Mouse (Mus musculus): ENCODE measurements around the gene Crtam.

Gene Crtam

GRCm38 (mm10) chr9:41004415-41004814 lies at the start of gene Crtam:
Gene Crtam, minus strand, starts transcription at chr9:41004628.
- no peak for DNase-seq (ENCODE audit: low spot score in 2 of 2)

GRCm38 (mm10) chr9:41054166-41054565 lies 49.7 kb upstream of the Crtam start:
- DNase-seq (ENCODE audit: low spot score in 2 of 2) = no peak

GRCm38 (mm10) chr9:41053478-41053877 lies 49.0 kb upstream of the Crtam start:
- DNase-seq (ENCODE audit: low spot score in 2 of 2) = no peak

GRCm38 (mm10) chr9:41051080-41051932 lies 46.9 kb upstream of the Crtam start:
- no peak for DNase-seq (ENCODE audit: low spot score in 2 of 2)

DNA sequence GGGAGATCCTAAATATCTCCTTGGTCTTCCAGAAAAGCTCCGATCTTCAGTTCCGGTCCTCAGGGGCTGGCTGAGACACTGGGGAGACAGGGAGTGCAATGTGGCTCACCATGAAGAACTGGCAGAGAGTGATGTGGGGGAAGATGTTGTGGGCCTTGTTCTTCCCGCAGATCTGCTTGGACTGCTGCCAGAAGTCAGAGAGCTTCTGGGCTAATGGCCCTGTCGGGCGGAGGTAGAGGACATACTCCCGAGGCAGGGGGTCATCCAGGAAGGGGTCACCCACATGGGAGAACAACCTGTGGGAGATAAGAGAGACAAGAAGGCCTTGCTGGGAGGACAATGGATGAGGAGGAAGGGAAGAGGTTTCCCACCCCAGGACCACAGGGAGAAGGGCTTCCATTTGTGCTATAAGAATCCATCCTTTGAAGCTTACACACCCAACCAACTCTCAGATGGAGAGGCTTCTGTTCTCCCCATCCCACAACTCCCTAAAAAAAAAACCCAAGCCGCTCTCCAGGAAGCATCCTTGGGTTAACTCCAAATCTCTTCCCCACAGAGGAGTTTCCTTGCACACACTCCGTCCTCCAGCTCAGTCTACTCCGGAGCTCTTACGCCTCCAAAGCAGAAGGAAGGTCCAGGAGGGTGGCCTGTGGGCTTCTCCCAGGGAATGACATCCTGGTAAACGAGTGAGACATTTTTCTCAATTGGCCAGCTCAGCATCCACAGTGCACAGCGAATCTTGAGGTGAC lies 46.1 kb upstream of the Crtam start:
- DNase-seq (ENCODE audit: low spot score in 2 of 2) = no peak

GRCm38 (mm10) chr9:41049282-41049681 lies 44.9 kb upstream of the Crtam start:
- DNase-seq (ENCODE audit: low spot score in 2 of 2) = no peak

GRCm38 (mm10) chr9:41048820-41049219 lies 44.4 kb upstream of the Crtam start:
- no peak for DNase-seq (ENCODE audit: low spot score in 2 of 2)

GRCm38 (mm10) chr9:41048216-41048615 lies 43.8 kb upstream of the Crtam start:
- DNase-seq (ENCODE audit: low spot score in 2 of 2) = no peak

DNA sequence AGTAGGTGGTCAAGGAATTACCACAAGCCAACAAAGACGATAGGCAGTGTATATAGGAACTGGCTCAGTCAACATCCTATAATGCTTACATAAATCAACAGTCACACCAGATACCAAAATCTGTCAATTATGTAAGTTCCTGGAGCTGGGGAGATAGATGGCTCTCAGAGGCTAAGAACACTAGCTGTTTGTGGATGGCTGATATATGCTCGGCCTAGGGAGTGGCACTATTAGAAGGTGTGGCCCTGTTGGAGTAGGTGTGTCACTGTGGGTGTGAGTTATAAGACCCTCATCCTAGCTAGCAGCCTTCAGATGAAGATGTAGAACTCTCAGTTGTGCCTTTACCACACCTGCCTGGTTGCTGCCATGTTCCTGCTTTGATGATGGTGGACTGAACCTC lies 43.2 kb upstream of the Crtam start:
- DNase-seq (ENCODE audit: low spot score in 2 of 2) = no peak

- DNase-seq (ENCODE audit: low spot score in 2 of 2) = peak; percentile 66 to 84
Observed at GRCm38 (mm10) chr9:41044626-41045025, 40.2 kb upstream of the Crtam start.

DNA sequence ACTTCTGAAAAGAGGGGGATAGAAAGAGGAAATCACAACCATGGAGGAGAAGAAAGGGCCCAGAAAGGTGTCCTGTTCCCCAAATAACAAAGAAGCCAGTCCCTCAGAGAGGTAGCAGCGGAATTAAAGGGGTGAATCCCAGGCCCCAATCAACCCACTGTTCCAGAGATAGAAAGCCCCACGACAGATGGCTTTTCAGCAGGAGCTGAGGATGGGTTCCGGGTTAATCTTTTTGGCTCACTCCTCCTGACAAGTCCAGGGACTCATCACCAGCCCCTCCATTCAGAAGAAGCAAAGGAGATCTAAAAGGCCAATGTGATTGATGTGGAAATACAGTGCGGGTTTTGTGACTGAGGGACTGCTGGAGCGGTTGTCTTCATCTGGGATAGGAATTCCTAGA lies 39.2 kb upstream of the Crtam start:
- no peak for DNase-seq (ENCODE audit: low spot score in 2 of 2)

DNA sequence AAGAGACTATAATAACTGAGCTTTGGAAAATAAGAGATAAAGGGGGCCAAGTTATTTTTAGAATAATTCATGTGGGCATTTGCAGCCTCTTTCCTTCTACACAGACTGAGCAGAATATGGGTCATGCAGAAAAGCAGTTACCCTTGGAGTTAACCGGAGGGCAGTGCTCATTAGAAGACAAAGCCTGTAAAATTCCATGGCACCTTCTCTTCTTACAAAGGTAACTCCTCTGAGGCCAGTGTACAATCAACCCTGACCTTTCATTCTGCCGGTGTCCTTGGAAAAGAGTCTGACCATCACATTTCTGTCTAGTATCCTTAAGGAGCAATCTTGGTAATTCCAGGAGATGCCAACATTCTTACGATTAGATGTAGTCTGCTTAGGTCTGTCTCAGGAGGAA lies 37.0 kb upstream of the Crtam start:
- DNase-seq (ENCODE audit: low spot score in 2 of 2) = no peak

DNA sequence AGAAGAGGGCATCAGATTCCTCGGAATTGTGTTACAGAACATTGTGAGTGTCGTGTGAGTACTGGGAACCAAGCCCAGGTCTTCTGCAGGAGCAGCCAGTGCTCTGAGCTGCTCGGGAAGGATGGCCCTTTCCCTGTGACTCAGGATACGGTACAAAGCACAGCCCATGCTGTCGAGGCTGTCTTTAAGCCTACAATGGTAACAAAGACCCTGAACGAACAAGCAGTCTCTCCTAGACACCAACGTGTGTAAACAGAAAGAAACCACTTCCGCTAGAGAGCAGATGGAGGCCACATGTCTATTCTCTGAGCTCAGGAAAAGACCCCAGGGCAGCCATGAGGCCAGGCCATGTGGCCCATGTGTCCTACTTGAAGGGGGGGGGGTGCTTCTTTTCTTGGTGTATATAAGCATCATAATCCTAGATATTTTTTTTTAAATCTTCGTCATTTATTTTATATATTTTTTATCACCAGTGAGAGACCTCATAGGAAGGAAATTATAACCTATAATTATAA lies 33.8 kb upstream of the Crtam start:
- DNase-seq (ENCODE audit: low spot score in 2 of 2) = no peak

DNA sequence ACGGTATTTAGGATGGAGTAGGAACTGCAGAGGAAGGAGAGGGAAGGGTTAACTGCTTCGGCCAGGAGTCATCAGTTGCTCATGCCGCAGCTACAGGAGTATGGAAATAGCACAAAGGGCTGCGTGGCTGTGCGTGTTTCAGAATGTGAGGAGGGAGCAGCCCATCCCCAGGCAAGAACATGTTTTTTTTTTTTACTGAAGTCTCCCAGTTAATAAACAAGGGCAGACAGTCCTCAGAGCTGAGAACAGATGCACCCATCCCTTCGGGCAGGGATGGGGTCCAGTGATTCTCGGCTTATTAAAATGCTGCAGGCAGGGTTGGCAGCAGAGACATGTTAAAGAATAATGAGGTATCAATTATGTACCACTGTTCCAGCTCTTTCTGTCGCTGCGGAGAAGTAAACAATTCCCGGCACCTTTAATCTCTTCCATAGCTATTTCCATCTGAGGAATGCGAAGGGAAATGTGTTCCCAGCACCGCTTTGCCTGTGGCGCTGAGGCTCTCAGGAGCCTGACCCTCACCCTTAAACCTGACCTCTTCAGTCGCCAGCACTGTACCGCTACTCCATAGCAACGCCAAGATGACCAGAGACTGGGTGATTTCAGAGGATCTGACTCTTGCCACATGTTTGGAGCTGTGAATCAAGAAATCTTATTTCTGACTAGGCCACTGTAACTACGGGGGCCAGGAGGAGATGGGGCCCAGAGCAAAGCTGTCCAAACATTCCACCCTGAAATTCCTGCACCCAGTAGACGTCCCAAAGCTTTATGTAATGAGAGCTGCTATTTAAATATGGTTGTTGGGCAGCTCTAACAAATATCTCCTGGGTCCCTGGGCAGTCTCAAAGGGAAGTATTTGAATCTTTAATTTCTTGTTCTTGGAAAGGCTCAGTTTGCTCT lies 27.4 kb upstream of the Crtam start:
- no peak for DNase-seq (ENCODE audit: low spot score in 2 of 2)

DNA sequence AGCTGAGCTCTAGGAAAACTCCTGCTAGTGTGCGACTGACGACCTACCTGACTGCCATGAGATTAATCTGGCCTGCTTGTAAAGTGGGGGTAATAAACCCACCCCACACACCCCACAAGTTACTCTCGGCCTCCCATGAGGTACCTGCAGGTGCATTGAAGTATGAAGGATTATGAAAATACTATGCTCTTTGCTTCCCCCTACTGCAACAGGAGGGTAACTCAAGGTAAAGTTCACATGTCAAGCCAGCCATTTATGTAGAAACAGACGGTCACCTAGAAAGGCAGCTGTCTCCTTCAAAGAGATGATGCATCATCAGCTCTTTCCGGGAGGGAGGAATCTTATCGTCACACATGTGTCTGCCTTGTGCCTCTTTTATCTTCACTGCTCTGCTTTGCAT lies 25.4 kb upstream of the Crtam start:
- peak in 1 of 2 experiments; percentile 26 for DNase-seq (ENCODE audit: low spot score in 2 of 2)

DNA sequence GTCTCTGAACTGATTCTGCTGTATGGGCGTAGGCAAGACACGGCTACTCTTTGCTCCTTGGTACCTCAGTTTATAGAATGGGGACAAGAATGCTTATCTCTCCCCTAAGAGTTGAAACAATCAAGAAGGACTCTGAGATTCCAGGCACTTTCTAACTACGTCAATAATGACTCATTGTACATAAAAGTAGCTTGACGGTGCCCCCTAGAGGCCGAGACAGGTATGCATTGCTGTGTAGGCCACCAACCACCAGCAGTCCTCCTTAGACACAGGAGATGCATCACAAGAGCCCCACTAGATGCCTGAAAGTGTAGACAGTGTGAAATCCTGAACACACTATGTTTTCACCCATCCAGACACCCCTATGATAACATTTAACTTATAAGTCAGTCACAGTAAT lies 24.0 kb upstream of the Crtam start:
- DNase-seq (ENCODE audit: low spot score in 2 of 2) = peak; percentile 26 to 58

- DNase-seq (ENCODE audit: low spot score in 2 of 2) = no peak
Observed at GRCm38 (mm10) chr9:41021690-41022089, 17.3 kb upstream of the Crtam start.

- no peak for DNase-seq (ENCODE audit: low spot score in 2 of 2)
Observed at GRCm38 (mm10) chr9:41020486-41020885, 16.1 kb upstream of the Crtam start.

- no peak for DNase-seq (ENCODE audit: low spot score in 2 of 2)
Observed at GRCm38 (mm10) chr9:41014512-41014911, 10.1 kb upstream of the Crtam start.

- DNase-seq (ENCODE audit: low spot score in 2 of 2) = no peak
Observed at GRCm38 (mm10) chr9:41012456-41012855, 8.0 kb upstream of the Crtam start.

DNA sequence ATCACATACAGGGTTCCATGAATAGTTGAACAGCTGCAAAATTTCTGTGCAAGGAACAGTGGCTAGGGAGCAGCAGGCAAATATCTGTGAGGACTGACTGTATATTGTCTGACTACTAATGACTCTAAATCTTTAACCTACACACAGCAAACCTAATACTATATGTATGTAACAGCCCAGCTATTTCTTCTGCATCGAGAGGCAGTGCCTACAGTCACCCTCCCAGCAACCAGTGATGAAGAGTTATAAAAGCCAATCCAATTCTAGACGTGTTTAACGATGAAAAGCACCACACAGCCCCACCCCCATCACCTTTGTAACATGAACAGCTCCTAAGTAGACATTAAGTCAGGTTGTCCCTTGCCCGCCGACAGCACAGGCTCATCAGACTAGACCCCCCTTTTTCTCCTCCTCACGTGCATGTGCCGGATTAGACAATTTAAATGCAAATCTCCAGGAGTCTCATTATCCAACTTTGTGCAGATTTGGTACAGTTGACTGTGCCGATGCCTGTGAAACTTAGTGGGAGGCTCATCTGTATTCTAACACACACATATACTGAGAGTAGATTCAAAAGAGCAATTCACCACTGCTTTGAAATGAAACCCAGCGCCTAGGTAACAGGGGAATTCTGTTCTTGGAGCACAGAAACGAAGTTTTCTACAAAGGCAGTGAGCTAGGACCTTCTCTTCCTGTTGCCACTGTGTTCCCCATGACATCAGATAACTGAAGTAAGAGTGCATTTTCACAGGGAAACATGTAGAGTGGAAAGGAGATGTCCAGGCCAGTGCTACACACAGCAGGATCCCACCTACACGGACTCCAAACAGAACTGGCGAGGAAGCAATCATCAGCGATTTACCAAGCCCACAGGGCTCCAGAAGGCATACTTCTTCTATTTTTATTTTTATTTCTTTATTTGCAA lies 7.3 kb upstream of the Crtam start:
- no peak for DNase-seq (ENCODE audit: low spot score in 2 of 2)
